25 mouse cellular contexts compared by ENCODE assay signal in the genomic region with DNA sequence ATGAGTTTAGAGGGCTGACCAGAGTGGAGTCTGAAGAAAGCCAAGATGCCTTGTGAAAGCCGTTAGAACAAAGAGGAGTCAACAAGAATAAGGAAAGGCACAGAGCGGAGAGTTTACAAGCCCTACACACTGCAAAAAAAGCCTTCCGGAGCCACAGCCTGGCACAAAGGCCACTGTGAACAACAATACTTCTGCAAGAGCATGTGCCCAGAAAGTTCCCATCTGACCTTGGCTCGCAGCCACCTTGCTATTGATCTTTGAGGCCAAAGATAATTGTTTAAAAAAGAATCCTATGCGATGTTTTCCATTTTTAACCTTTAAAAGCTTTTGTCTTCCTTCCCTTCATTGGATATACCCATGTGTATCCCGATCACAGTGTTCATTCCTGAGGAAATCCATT. TPM values are rescaled to one million over a fixed set of nuclear protein-coding genes. Genes with fewer than 3 reads are reported as not detected.
A peak's percentile ranks its signal among the peaks of the same experiment; 100 is the strongest.
DNase-seq lines count a peak whose midpoint lies in the region; ATAC-seq lines count a peak whose summit lies in the region.
"Had no signal": no experiment of that assay in that cellular context is flagged by ENCODE, and none has a peak within 500 bp of the region (broad histone marks: within the 10 kb centered on the region; RNA-seq: fewer than 3 reads in every experiment).

No protein-coding gene starts in this region.

- H3K27ac ChIP-seq in heart, embryonic 15.5 days, result 0 out of 2 replicates have a peak overlapping the region, but pooled peaks have one; percentile 16
- H3K27ac ChIP-seq: embryonic facial prominence, embryonic 13.5 days; hindbrain, embryonic 14.5 days; liver, embryonic 15.5 days; lung, embryonic 15.5 days; midbrain, embryonic 13.5 days; neural tube, embryonic 13.5 days had no signal

- H3K9me3 ChIP-seq in heart, embryonic 15.5 days (replicated peaks), result no peaks in the 10 kb centered on the region
- H3K9me3 ChIP-seq: embryonic facial prominence, embryonic 13.5 days; liver, embryonic 15.5 days; lung, embryonic 15.5 days; midbrain, embryonic 13.5 days had no signal

- no peak overlapping the region for H3K4me2 ChIP-seq in heart, embryonic 15.5 days
- H3K4me2 ChIP-seq: embryonic facial prominence, embryonic 13.5 days; hindbrain, embryonic 14.5 days; liver, embryonic 15.5 days; lung, embryonic 15.5 days; midbrain, embryonic 13.5 days; neural tube, embryonic 13.5 days had no signal

- H3K4me3 ChIP-seq in heart, embryonic 15.5 days, result no peak overlapping the region
- H3K4me3 ChIP-seq: embryonic facial prominence, embryonic 13.5 days; liver, embryonic 15.5 days; lung, embryonic 15.5 days; midbrain, embryonic 13.5 days; neural tube, embryonic 13.5 days had no signal

- peaks cover 10% of the 10 kb centered on the region for H3K4me1 ChIP-seq in heart, embryonic 15.5 days (replicated peaks)
- H3K4me1 ChIP-seq: embryonic facial prominence, embryonic 13.5 days; liver, embryonic 15.5 days; lung, embryonic 15.5 days; midbrain, embryonic 13.5 days; neural tube, embryonic 13.5 days had no signal

- H3K27me3 ChIP-seq in heart, embryonic 15.5 days, result no peaks in the 10 kb centered on the region
- H3K27me3 ChIP-seq: embryonic facial prominence, embryonic 13.5 days; liver, embryonic 15.5 days; lung, embryonic 15.5 days; midbrain, embryonic 13.5 days; neural tube, embryonic 13.5 days had no signal

- 73% methylated on average over 6 of the region's 6 CpGs for WGBS in heart, embryonic 15.5 days

- H3K9ac ChIP-seq in heart, embryonic 15.5 days, result no peak overlapping the region
- H3K9ac ChIP-seq: embryonic facial prominence, embryonic 13.5 days; hindbrain, embryonic 14.5 days; liver, embryonic 15.5 days; lung, embryonic 15.5 days; midbrain, embryonic 13.5 days; neural tube, embryonic 13.5 days had no signal

- DNase-seq in heart, postnatal 10 days, result no peak
- DNase-seq in ovary, postnatal 36 days (ENCODE audit: low spot score), result peak; percentile 20
- DNase-seq in ovary, postnatal 14 days (ENCODE audit: low spot score), result no peak
- peak; percentile 29 for DNase-seq in adrenal gland, postnatal 25 days
- DNase-seq: B cell, adult 2 months; cerebellum, adult 11-12 months; cerebellum, postnatal 10 days; kidney, adult 9 months; kidney, postnatal 10 days; layer of hippocampus, postnatal 36 days; left cerebral cortex, postnatal 4 days; lung, postnatal 4 days; right cerebral cortex, adult 18-20 months; spleen, adult 18-20 months; thymus, postnatal 4 days had no signal

- ATAC-seq in heart, embryonic 15.5 days (replicated peaks; ENCODE audit: insufficient number of reproducible peaks, insufficient read depth, low FRiP score, low read depth), result no peak
- ATAC-seq in megakaryocyte progenitor cell, adult 5-6 weeks (replicated peaks; ENCODE audit: poor library complexity), result no peak
- ATAC-seq: forebrain, embryonic 16.5 days; intestine, postnatal 0 days; midbrain, embryonic 13.5 days had no signal

- intact Hi-C loops in heart, postnatal 10 days (cut with DNase I), result no loop called here

- H3K36me3 ChIP-seq in heart, embryonic 15.5 days, result no peaks in the 10 kb centered on the region
- H3K36me3 ChIP-seq: embryonic facial prominence, embryonic 13.5 days; liver, embryonic 15.5 days; lung, embryonic 15.5 days; midbrain, embryonic 13.5 days; neural tube, embryonic 13.5 days had no signal

RNA-seq across cellular contexts. Expression of gene Ankrd28, which starts 49.0 kb away (rescaled TPM):
- polyA plus RNA-seq in heart, embryonic 15.5 days (2015; fragmentation: Nextera tagmentation; extraction: Ambion mirVana), result 4.1 and 5.6 TPM in 2 replicates
- total RNA-seq in heart, postnatal 10 days (2021), result 10 to 100 TPM; 40.8 to 41.0 TPM
- total RNA-seq in adrenal gland, postnatal 25 days (2021), result 20.6 and 25.6 TPM in 2 replicates
- total RNA-seq in megakaryocyte progenitor cell, adult 5-6 weeks (2015), result 131 and 140 TPM in 2 replicates
- total RNA-seq in megakaryocyte progenitor cell, adult 5-6 weeks (2017), result 186 and 238 TPM in 2 replicates

Comparison
In these comparisons a context has a peak if more than half of its experiments do, and no peak if none do; other contexts are left out.
1. DNase-seq: peak in ovary, postnatal 36 days (single experiment) and adrenal gland, postnatal 25 days (single experiment); none in heart, postnatal 10 days (0 of 2) and ovary, postnatal 14 days (single experiment).